In genomic region chr10:14463796-14464511, GRCm38 (mm10) we compare ENCODE assay signal across 11 mouse cellular contexts.
DNase-seq lines count a peak whose midpoint lies in the region; ATAC-seq lines count a peak whose summit lies in the region.
"Had no signal": no experiment of that assay in that cellular context is flagged by ENCODE, and none has a peak within 500 bp of the region (broad histone marks: within the 10 kb centered on the region; RNA-seq: fewer than 3 reads in every experiment).

No protein-coding gene starts in this region.

- no peaks in the 10 kb centered on the region for H3K9me3 ChIP-seq in intestine, embryonic 16.5 days (ENCODE audit: control insufficient read depth, low read length)
- H3K9me3 ChIP-seq in limb, embryonic 13.5 days, result no peaks in the 10 kb centered on the region
- no peaks in the 10 kb centered on the region for H3K9me3 ChIP-seq in forebrain, embryonic 14.5 days (replicated peaks; ENCODE audit: control insufficient read depth, low read length)

- H3K9ac ChIP-seq in intestine, embryonic 16.5 days (ENCODE audit: low read depth, low read length), result no peak overlapping the region
- no peak overlapping the region for H3K9ac ChIP-seq in limb, embryonic 13.5 days
- no peak overlapping the region for H3K9ac ChIP-seq in forebrain, embryonic 14.5 days (ENCODE audit: low read length)

- ATAC-seq in intestine, embryonic 16.5 days, result peak; percentile 63
- ATAC-seq in limb, embryonic 13.5 days (ENCODE audit: low FRiP score, low read depth), result peak; percentile 87
- ATAC-seq in forebrain, embryonic 14.5 days, result no peak
- ATAC-seq: midbrain, embryonic 16.5 days had no signal

- no peaks in the 10 kb centered on the region; the same call in 1 of the 2 replicates for H3K4me1 ChIP-seq in intestine, embryonic 16.5 days (ENCODE audit: control insufficient read depth, insufficient read depth, low read length)
- H3K4me1 ChIP-seq in limb, embryonic 13.5 days, result peaks cover 13% of the 10 kb centered on the region
- H3K4me1 ChIP-seq in forebrain, embryonic 14.5 days (ENCODE audit: control insufficient read depth, insufficient read depth, low read length), result no peaks in the 10 kb centered on the region

- H3K4me3 ChIP-seq in intestine, embryonic 16.5 days (ENCODE audit: low read length), result no peak overlapping the region
- H3K4me3 ChIP-seq in limb, embryonic 13.5 days, result no peak overlapping the region
- no peak overlapping the region for H3K4me3 ChIP-seq in forebrain, embryonic 14.5 days (ENCODE audit: low read depth, low read length)

- no peak overlapping the region for H3K4me2 ChIP-seq in intestine, embryonic 16.5 days (ENCODE audit: low read depth, low read length)
- H3K4me2 ChIP-seq in limb, embryonic 13.5 days (replicated peaks), result no peak overlapping the region
- no peak overlapping the region for H3K4me2 ChIP-seq in forebrain, embryonic 14.5 days (ENCODE audit: low read length)

- H3K36me3 ChIP-seq in intestine, embryonic 16.5 days (ENCODE audit: control insufficient read depth, insufficient read depth, low read length), result no peaks in the 10 kb centered on the region
- H3K36me3 ChIP-seq in limb, embryonic 13.5 days, result no peaks in the 10 kb centered on the region
- H3K36me3 ChIP-seq in forebrain, embryonic 14.5 days (ENCODE audit: control insufficient read depth, insufficient read depth, low read length), result no peaks in the 10 kb centered on the region

- 53% methylated on average over 4 of the region's 4 CpGs for WGBS in intestine, embryonic 16.5 days
- WGBS in limb, embryonic 13.5 days, result 34% methylated on average over 4 of the region's 4 CpGs
- whole genome bisulfite sequencing in forebrain, embryonic 14.5 days, result 92% methylated on average over 4 of the region's 4 CpGs

- peak; percentile 13 for DNase-seq in 3134 (ENCODE audit: extremely low read depth, insufficient read length, low spot score)
- DNase-seq in Muller cell, postnatal 12 days (ENCODE audit: inconsistent ontology term), result peak; percentile 73
- no peak for DNase-seq in adrenal gland, postnatal 10 days
- no peak for DNase-seq in forebrain, embryonic 14.5 days (ENCODE audit: low spot score)
- no peak for DNase-seq in right cerebral cortex, postnatal 36 days (ENCODE audit: low spot score in 2 of 2)
- DNase-seq: adrenal gland, adult 2 months; cerebellum, adult 11 months; heart, postnatal 14 days had no signal

- no peaks in the 10 kb centered on the region for H3K27me3 ChIP-seq in intestine, embryonic 16.5 days (replicated peaks; ENCODE audit: control insufficient read depth, insufficient read depth, low read length)
- no peaks in the 10 kb centered on the region for H3K27me3 ChIP-seq in limb, embryonic 13.5 days
- no peaks in the 10 kb centered on the region for H3K27me3 ChIP-seq in forebrain, embryonic 14.5 days (replicated peaks; ENCODE audit: control insufficient read depth, insufficient read depth, low read length)

- H3K27ac ChIP-seq in intestine, embryonic 16.5 days (ENCODE audit: low read length), result no peak overlapping the region
- peak overlapping the region; percentile 7; the same call in 1 of the 2 replicates for H3K27ac ChIP-seq in limb, embryonic 13.5 days
- no peak overlapping the region for H3K27ac ChIP-seq in forebrain, embryonic 14.5 days (ENCODE audit: low read depth, low read length)

Comparison
In these comparisons a context has a peak if more than half of its experiments do, and no peak if none do; other contexts are left out.
1. DNase-seq: peak in 3134 (single experiment) and Muller cell, postnatal 12 days (single experiment); none in adrenal gland, postnatal 10 days (single experiment), forebrain, embryonic 14.5 days (single experiment) and right cerebral cortex, postnatal 36 days (0 of 2).